Mouse (Mus musculus) T-helper 1 cell (primary cell): ENCODE data around the gene Fbxw16.
"Not testable (repeated sequence)": the region's sequence is repeated elsewhere in the genome, so short reads cannot be mapped to it uniquely, and the experiment has no call there.

Experiments used
- in situ Hi-C: fragments of 300-600 bp; cut with MboI, MseI; formaldehyde crosslinking; loops from one replicate; pipeline ENCODE4 v1.15.1; 2025; ENCODE audit warnings: high pct_unique_total_duplicates

Gene Fbxw16

DNA sequence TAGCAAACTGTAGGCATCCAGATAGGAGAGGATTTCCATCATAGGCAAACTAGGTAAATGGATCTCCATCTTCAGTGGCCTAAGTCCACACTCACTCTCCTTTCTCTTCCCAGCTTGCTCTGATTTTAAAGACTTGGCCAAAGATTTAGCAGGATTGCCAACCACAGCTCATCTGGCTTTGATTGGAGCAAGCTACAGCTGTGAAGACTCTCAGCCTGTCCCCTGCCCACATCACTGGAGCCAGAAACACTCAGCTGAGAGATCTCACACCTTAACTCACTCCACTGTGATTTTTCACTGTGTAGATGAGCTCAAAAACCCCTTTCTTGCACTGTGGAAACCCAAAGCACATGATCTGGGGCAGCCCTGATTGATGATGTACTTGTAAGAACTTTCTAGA lies at the start of gene Fbxw16:
Gene Fbxw16 (minus strand): TSS at position 101 of the 400 bp plus-strand sequence.
- in situ Hi-C loops = no loop called here

DNA sequence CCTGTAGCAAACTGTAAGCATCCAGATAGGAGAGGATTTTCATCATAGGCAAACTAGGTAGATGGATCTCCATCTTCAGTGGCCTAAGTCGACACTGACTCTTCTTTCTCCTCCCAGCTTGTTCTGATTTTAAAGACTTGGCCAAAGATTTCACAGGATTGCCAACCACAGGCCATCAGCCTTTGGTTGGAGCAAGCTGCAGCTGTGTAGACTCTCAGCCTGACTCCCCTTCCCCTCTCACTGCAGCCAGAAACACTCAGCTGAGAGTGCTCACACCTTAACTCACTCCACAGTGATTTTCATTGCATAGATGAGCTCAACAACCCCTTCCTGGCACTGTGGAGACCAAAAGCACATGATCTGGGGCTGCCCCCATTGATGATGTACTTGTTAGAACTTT lies 46.8 kb upstream of the Fbxw16 start, which contains the start of gene Fbxw19:
Gene Fbxw19 (minus strand): TSS at position 101 of the 400 bp plus-strand sequence.
- in situ Hi-C loops = not testable (repeated sequence)

DNA sequence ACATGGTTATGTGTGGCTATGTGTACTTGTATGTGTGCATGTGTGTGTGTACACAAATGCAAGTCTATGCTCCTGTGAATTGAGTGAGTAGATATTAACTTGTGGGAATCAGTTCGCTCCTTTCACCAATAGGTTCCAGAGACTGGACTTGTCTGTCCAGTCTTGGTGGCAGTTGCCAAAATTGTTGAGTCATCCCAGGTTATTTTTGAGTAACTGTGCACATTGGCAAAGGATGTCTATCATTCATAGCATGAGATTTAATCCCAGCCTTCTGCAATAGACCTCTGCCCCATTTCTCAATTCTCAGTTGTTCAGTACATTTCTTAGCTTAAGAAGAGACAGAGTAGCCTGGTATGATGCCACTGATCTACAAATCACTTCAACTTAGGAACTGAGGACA lies 16.0 kb downstream of the Fbxw16 start:
- in situ Hi-C loops = no loop called here

DNA sequence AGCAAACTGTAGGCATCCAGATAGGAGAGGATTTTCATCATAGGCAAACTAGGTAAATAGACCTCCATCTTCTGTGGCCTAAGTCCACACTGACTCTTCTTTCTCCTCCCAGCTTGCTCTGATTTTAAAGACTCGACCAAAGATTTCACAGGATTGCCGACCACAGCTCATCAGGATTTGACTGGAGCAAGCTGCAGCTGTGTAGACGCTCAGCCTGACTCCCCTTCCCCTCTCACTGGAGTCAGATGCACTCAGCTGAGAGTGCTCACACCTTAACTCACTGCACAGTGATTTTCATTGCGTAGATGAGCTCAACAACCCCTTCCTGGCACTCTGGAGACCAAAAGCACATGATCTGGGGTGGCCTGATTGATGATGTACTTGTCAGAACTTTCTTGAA lies 44.7 kb downstream of the Fbxw16 start, which contains the start of gene Fbxw22:
Gene Fbxw22 (minus strand): TSS at position 101 of the 400 bp plus-strand sequence.
- in situ Hi-C loops = not testable (repeated sequence)
